Mouse (Mus musculus) ZHBTc4 (cell line): ENCODE results near the gene Hist2h2be.
A peak's percentile ranks its signal among the peaks of the same experiment; 100 is the strongest.
"Not testable (repeated sequence)": the region's sequence is repeated elsewhere in the genome, so short reads cannot be mapped to it uniquely, and the experiment has no call there.

ENCODE experiments used
- DNase-seq: peaks from one replicate; pipeline ENCODE4 v3.0.0-alpha.2; 2011; ENCODE audit warnings: low read depth, low spot score

Hist2h2be gene

DNA sequence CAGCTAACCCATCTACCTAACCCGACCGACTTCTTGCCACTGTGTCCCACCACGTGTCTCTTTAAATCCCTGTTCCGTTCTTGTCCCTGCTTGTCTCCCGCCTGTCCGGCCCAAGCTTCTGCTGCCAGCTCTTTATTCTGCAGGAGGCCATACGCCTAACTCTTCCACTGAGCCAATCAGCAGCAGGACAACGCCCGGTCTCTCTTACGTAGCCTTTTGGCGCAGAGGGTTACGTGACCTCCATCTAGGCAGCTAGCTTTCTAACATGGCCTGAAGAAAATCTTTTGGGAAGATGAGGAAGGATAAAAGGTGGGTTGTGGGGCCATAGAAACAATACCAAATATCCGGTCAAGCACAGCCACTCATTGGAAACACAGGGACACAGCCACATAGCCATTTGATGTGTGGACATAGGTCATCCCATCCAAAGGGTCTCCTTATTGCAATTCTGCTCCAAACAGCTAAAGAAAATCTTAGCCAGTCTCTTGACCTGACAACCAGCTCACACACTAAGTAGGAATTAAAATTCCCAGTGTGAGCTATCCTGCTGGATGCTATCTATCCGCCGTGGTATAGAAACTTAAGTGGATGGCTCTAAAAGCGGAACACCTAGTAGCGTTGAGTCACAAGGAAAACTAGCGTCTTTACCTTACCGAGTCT, 41.4 kb downstream of the Hist2h2be start:
- DNase-seq, result peak; percentile 91

DNA sequence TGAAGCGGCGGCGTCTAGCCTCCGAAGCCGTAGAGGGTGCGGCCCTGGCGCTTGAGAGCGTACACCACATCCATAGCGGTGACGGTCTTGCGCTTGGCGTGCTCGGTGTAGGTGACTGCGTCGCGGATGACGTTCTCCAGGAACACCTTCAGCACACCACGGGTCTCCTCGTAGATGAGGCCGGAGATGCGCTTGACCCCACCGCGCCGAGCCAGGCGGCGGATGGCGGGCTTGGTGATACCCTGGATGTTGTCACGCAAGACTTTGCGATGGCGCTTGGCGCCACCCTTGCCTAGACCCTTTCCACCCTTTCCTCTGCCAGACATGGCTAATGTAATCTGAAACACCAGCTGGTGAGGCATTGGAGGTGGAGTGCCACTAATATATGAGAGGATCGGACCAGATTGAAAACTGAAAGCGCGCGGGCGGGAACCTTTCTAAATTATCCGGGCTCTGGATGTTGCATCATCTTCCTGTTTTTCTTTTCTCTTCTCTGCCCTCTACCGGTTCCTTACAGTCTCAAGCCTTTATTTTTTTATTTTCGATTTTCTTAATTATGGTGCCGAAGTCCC, 42.1 kb downstream of the Hist2h2be start, which contains the start of gene Hist2h4:
Gene Hist2h4 (minus strand): TSS at position 333 of the 572 bp plus-strand sequence.
- DNase-seq, result peak; percentile 94

DNA sequence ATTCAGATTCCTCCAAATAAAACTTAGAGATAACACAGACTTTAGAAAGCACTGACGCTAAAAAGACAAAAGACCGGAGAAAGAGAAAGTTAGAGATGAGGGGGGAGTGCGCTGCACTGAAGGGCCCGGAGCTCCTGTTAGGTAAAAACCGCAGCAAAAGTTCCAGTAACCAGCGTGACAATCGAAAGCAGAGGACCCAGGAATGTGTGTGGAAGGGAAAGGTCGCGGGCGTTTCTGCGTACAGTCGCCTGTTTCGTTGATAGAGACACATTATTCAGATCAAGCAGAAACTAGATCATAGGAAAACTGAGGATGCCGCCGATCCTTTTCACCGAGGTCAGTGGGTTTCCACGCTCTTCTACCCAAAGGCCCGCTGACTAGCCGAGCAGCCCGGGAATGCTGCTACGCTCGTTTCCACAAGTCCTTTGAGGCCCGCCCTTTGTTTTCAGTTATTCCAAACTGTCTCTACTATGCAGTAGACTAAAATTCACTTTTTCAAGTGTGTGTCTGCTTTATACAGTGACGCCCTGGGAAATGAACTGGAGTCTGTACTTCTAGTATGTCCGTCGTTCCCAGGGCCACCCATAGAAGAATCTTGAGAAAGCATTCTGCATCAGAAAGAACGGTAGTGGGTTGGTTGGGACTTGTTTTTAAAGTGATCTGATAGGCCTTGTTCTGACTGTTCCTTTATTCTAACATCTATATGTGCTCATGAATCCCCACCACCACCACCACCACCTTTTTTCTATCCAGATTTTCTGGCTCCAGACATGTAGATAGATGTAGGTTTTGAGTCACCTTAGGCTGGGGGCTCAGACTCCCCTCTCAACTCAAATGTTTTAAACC, 42.9 kb downstream of the Hist2h2be start:
- DNase-seq, result peak; percentile 69

DNA sequence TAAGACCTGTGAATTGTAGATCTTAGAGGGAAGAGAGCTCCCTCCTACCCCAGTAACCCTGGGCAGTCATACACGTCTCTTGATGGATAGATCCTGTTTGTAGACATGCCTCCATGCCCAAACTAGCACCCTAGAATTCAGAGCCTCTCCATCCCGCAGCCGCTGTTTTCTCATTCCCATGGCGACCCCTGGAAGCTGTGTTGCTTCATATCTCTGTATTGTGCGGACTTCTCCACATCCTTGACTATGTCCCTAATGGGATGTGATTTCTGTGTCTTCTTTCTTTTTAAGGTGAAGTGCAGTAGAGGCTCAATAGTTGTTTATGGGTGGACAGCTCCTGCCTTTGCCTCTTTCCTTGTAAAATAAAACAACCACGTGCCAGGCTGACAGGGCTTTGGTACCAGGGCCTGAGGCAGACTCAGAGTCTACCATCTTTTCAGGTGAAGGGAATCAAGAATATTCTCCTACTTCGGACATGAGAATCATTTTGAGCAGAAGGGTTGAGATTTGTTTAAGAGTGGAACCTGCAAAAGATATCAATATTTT, 43.6 kb downstream of the Hist2h2be start:
- DNase-seq, result no peak

DNA sequence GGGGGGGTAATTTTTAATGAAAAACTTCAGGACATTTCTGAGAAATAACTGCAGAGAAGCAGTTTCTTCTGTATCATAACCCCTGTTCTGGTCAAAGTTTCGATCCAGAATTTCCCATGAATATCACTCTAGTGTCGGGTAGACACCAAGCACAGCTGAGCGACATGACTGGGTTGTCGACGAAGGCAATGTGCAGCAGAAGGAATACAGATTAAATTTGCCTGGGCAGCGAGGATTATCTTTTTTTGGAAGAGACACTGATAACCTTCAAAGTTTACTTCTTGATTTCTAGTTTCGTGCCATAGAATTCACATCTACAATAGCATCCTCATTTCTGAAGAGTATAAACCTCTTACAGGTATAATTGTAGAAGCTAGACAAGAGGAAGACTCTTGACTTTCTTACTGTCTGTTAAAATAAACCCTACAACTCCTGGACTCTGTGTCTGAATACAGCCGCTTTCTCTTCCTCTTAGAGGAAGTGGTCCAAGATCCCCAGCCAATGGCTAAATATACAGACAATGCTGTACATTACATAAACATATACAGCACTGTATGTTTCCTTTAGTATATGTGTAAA, 45.3 kb downstream of the Hist2h2be start:
- no peak for DNase-seq

DNA sequence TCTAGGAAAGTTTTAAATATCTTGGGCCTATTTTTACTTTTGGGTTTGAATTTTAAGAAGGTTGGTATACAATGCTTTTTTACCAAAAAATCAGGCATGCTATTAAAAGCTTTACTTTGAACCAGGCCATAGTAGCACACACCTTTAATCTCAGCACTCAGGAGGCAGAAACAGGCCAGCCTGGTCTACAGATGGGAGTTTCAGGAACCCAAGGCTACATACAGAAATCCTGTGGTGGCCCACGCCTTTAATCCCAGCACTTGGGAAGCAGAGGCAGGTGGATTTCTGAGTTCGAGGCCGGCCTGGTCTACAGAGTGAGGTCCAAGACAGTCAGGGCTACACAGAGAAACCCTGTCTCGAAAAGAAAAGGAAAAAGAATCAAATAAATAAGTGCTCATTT, 46.6 kb downstream of the Hist2h2be start:
- DNase-seq, result no peak

DNA sequence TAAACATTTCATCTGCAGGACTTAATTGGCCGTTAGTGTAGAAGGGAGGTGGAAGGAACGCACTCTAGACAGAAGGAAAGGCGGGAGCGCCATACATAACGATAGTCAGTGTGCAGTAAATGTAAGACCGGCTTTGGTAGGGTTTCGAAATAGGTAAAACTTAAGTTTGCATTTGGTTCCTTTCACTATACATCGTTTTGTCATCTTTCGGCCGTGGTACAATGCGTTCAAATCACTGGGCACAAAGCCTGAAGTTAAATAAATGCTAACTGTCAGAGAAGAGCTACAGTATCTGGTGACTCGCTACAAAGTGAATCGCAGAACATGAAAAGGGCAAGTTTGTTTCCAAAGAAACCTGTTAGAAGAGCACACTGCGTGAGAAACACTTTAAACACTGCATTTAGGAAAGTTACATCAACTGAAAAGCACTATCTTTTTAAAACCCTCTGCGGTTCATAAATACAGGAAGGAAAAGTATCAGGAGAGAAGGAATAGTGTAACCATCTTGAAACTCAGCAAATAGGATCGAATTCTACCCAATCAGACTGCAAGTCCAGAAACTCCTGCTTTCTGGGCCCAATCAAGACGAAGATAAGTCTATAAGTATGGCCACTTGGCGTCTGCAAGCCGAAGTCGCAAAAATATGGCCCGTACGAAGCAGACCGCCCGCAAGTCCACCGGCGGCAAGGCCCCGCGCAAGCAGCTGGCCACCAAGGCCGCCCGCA, 47.3 kb downstream of the Hist2h2be start, which contains the start of gene Hist2h3b:
Gene Hist2h3b (plus strand): TSS at position 604 of the 725 bp plus-strand sequence.
- DNase-seq, result peak; percentile 87

DNA sequence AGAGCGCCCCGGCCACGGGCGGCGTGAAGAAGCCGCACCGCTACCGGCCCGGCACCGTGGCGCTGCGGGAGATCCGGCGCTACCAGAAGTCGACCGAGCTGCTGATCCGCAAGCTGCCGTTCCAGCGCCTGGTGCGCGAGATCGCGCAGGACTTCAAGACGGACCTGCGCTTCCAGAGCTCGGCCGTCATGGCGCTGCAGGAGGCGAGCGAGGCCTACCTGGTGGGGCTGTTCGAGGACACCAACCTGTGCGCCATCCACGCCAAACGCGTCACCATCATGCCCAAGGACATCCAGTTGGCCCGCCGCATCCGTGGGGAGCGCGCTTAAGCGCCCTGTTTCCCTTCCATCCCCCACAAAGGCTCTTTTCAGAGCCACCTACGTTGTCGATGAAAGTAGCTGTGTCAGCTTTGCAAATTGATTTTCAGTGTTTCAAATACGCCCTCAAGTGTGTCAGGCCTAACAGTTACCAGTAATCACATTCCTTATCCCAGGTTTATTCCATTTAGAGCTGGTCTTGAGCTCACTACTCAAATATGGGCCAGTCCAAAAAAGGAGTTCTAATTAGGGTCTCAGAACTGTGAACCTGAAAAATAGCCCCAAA, 48.0 kb downstream of the Hist2h2be start:
- not testable (repeated sequence) for DNase-seq

DNA sequence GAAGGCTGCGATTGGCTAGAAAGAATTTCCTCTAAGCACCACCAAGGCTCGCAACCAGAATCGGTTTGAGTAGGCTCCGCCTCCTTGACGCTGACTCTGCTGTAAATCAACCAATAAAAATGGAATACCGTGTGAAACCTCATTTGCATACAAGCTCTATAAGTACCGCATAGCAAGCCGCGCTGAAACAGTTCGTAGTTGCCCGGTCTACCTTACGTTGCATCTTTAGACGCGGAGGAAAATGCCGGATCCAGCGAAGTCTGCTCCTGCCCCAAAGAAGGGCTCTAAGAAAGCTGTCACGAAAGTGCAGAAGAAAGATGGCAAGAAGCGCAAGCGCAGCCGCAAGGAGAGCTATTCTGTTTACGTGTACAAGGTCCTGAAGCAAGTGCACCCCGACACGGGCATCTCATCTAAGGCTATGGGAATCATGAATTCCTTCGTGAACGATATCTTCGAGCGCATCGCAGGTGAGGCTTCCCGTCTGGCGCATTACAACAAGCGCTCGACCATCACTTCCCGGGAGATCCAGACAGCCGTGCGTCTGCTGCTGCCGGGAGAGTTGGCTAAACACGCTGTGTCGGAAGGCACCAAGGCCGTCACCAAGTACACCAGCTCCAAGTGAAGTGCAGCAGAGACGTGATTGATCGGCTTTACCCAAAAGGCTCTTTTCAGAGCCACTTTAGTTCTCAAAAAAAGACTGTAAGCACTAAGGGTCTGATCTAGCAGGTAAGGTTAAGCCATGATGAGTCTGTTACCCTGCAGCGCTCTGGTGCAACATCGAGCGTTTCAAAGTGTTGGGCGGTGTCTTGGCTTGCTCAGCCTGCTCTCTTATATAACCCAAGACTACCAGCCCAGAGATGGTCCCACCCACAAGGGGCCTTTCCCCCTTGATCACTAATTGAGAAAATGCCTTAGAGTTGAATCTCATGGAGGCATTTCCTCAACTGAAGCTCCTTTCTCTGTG, 48.9 kb downstream of the Hist2h2be start, which contains the start of gene Hist2h2bb:
Gene Hist2h2bb (plus strand): TSS at position 242 of the 964 bp plus-strand sequence.
- DNase-seq, result peak; percentile 98
